Mouse (Mus musculus): ENCODE measurements around the gene Abhd16a. TPM values are rescaled to one million over a fixed set of nuclear protein-coding genes. Genes with fewer than 3 reads are reported as not detected.

The Abhd16a gene
- total and polyA plus RNA-seq, 3 experiments, result 53.2 to 98.2 (median 62.5) TPM

GRCm38 (mm10) chr17:35152121-35152520, 63.1 kb downstream of the Abhd16a start:
- Histone ChIP-seq H3K27me3 (ENCODE audit: control insufficient read depth, insufficient read depth, low read length) (no peaks in the 10 kb centered on the region), H3K79me2 (replicated peaks; ENCODE audit: control insufficient read depth, insufficient read depth, low read length) (no peaks in the 10 kb centered on the region), H3K27ac (no peak overlapping the region), H3K9ac (ENCODE audit: low read depth, low read length) (no peak overlapping the region), H3K36me3 (ENCODE audit: control insufficient read depth, insufficient read depth, low read length) (0 out of 2 replicates have a peak, but pooled peaks cover 2% of the 10 kb centered on the region), H3K4me1 (ENCODE audit: control insufficient read depth, insufficient read depth, low read length) (no peaks in the 10 kb centered on the region), H3K4me3 (no peak overlapping the region)
- TF ChIP-seq POLR2A (IDR thresholded peaks at IDR 0.05; ENCODE audit: insufficient read depth, low read depth, low read length) (no peak), CTCF (IDR thresholded peaks at IDR 0.05) (no peak), EP300 (IDR thresholded peaks at IDR 0.05; ENCODE audit: insufficient read depth, low read depth, low read length) (no peak)
- 86% methylated on average over 4 of the region's 4 CpGs for WGBS
- DNase-seq, result no peak
- intact Hi-C loops (cut with DNase I), result loop anchor here (1.0 kb wide), 1 partner anchor 11 kb away; no protein-coding TSS in a partner anchor

Other genes starting within 250 kb of the Abhd16a start
Only the 30 nearest of the 44 such genes appear.
- 10 to 100 TPM in 1 of 2 experiments, 1 to 10 TPM in 1; 2.9 to 11.2 TPM for gene Hspa1b, start 130.0 kb upstream of the Abhd16a start, total RNA-seq (2021)
- gene Hspa1b, start 130.0 kb upstream of the Abhd16a start, polyA plus RNA-seq (2012; rRNA removed), result 2.0 and 6.3 TPM in 2 replicates
- not detected for gene Gm20481, start 119.4 kb upstream of the Abhd16a start, total RNA-seq (2021)
- not detected in 2 replicates for gene Gm20481, start 119.4 kb upstream of the Abhd16a start, polyA plus RNA-seq (2012; rRNA removed)
- 1 to 10 TPM; 3.3 to 9.8 TPM for gene Hspa1a, start 117.1 kb upstream of the Abhd16a start, total RNA-seq (2021)
- 3.0 and 5.9 TPM in 2 replicates for gene Hspa1a, start 117.1 kb upstream of the Abhd16a start, polyA plus RNA-seq (2012; rRNA removed)
- gene Hspa1l, start 116.6 kb upstream of the Abhd16a start, total RNA-seq (2021), result 10 to 100 TPM in 1 of 2 experiments, 1 to 10 TPM in 1; 8.3 to 10.9 TPM
- gene Hspa1l, start 116.6 kb upstream of the Abhd16a start, polyA plus RNA-seq (2012; rRNA removed), result 3.6 and 6.6 TPM in 2 replicates
- 10 to 100 TPM; 17.3 to 21.3 TPM for gene Lsm2, start 107.4 kb upstream of the Abhd16a start, total RNA-seq (2021)
- gene Lsm2, start 107.4 kb upstream of the Abhd16a start, polyA plus RNA-seq (2012; rRNA removed), result 50.7 and 58.0 TPM in 2 replicates
- 10 to 100 TPM; 27.0 to 28.5 TPM for gene Vars, start 88.3 kb upstream of the Abhd16a start, total RNA-seq (2021)
- 32.7 and 39.2 TPM in 2 replicates for gene Vars, start 88.3 kb upstream of the Abhd16a start, polyA plus RNA-seq (2012; rRNA removed)
- gene Vwa7, start 72.7 kb upstream of the Abhd16a start, total RNA-seq (2021), result 10 to 100 TPM; 10.0 to 10.9 TPM
- gene Vwa7, start 72.7 kb upstream of the Abhd16a start, polyA plus RNA-seq (2012; rRNA removed), result 7.5 and 10.2 TPM in 2 replicates
- gene Sapcd1, start 61.2 kb upstream of the Abhd16a start, total RNA-seq (2021), result not detected
- gene Sapcd1, start 61.2 kb upstream of the Abhd16a start, polyA plus RNA-seq (2012; rRNA removed), result 0.20 and 0.67 TPM in 2 replicates
- gene Msh5, start 42.5 kb upstream of the Abhd16a start, total RNA-seq (2021), result under 1 TPM; 0.23 to 0.29 TPM
- gene Msh5, start 42.5 kb upstream of the Abhd16a start, polyA plus RNA-seq (2012; rRNA removed), result 1.00 and 1.2 TPM in 2 replicates
- 10 to 100 TPM; 32.5 to 33.1 TPM for gene Clic1, start 39.3 kb upstream of the Abhd16a start, total RNA-seq (2021)
- 44.4 and 51.6 TPM in 2 replicates for gene Clic1, start 39.3 kb upstream of the Abhd16a start, polyA plus RNA-seq (2012; rRNA removed)
- 10 to 100 TPM; 20.0 to 20.5 TPM for gene Ddah2, start 30.2 kb upstream of the Abhd16a start, total RNA-seq (2021)
- 31.4 and 40.8 TPM in 2 replicates for gene Ddah2, start 30.2 kb upstream of the Abhd16a start, polyA plus RNA-seq (2012; rRNA removed)
- under 1 TPM; 0.34 to 0.55 TPM for gene Ly6g6c, start 23.9 kb upstream of the Abhd16a start, total RNA-seq (2021)
- gene Ly6g6c, start 23.9 kb upstream of the Abhd16a start, polyA plus RNA-seq (2012; rRNA removed), result 0.23 and 0.64 TPM in 2 replicates
- gene Mpig6b, start 23.1 kb upstream of the Abhd16a start, total RNA-seq (2021), result 1 to 10 TPM in 1 of 2 experiments, under 1 TPM in 1; 0.31 to 2.4 TPM
- 0.32 and 1.4 TPM in 2 replicates for gene Mpig6b, start 23.1 kb upstream of the Abhd16a start, polyA plus RNA-seq (2012; rRNA removed)
- not detected for gene Ly6g6e, start 12.4 kb upstream of the Abhd16a start, total RNA-seq (2021)
- 0.41 TPM in 1 of 2 replicates, not detected in the other for gene Ly6g6e, start 12.4 kb upstream of the Abhd16a start, polyA plus RNA-seq (2012; rRNA removed)
- under 1 TPM in 1 of 2 experiments, not detected in 1; 0.61 TPM for gene Ly6g6d, start 11.2 kb upstream of the Abhd16a start, total RNA-seq (2021)
- gene Ly6g6d, start 11.2 kb upstream of the Abhd16a start, polyA plus RNA-seq (2012; rRNA removed), result 1.3 and 1.6 TPM in 2 replicates
- not detected for gene Ly6g6f, start 3.7 kb upstream of the Abhd16a start, total RNA-seq (2021)
- gene Ly6g6f, start 3.7 kb upstream of the Abhd16a start, polyA plus RNA-seq (2012; rRNA removed), result 0.27 TPM in 1 of 2 replicates, not detected in the other
- gene Ly6g5c, start 19.0 kb downstream of the Abhd16a start, total RNA-seq (2021), result not detected
- gene Ly6g5c, start 19.0 kb downstream of the Abhd16a start, polyA plus RNA-seq (2012; rRNA removed), result not detected in 2 replicates
- under 1 TPM in 1 of 2 experiments, not detected in 1; 0.36 TPM for gene Ly6g5b, start 26.2 kb downstream of the Abhd16a start, total RNA-seq (2021)
- 0.23 and 0.35 TPM in 2 replicates for gene Ly6g5b, start 26.2 kb downstream of the Abhd16a start, polyA plus RNA-seq (2012; rRNA removed)
- 1 to 10 TPM; 6.8 to 8.5 TPM for gene Gpank1, start 32.2 kb downstream of the Abhd16a start, total RNA-seq (2021)
- gene Gpank1, start 32.2 kb downstream of the Abhd16a start, polyA plus RNA-seq (2012; rRNA removed), result 9.5 TPM in 2 replicates
- gene Csnk2b, start 32.8 kb downstream of the Abhd16a start, total RNA-seq (2021), result 100 to 1,000 TPM; 149 to 170 TPM
- gene Csnk2b, start 32.8 kb downstream of the Abhd16a start, polyA plus RNA-seq (2012; rRNA removed), result 297 and 301 TPM in 2 replicates
- gene D17H6S53E, start 37.1 kb downstream of the Abhd16a start, total RNA-seq (2021), result 10 to 100 TPM; 30.2 to 31.3 TPM
- gene D17H6S53E, start 37.1 kb downstream of the Abhd16a start, polyA plus RNA-seq (2012; rRNA removed), result 7.7 and 11.8 TPM in 2 replicates
- not detected for gene Apom, start 42.8 kb downstream of the Abhd16a start, total RNA-seq (2021)
- not detected in 2 replicates for gene Apom, start 42.8 kb downstream of the Abhd16a start, polyA plus RNA-seq (2012; rRNA removed)
- gene Bag6, start 45.9 kb downstream of the Abhd16a start, total RNA-seq (2021), result 100 to 1,000 TPM; 216 to 252 TPM
- 140 and 150 TPM in 2 replicates for gene Bag6, start 45.9 kb downstream of the Abhd16a start, polyA plus RNA-seq (2012; rRNA removed)
- 100 to 1,000 TPM; 132 to 139 TPM for gene Prrc2a, start 75.6 kb downstream of the Abhd16a start, total RNA-seq (2021)
- 183 and 197 TPM in 2 replicates for gene Prrc2a, start 75.6 kb downstream of the Abhd16a start, polyA plus RNA-seq (2012; rRNA removed)
- 1 to 10 TPM; 2.9 to 3.9 TPM for gene Aif1, start 86.8 kb downstream of the Abhd16a start, total RNA-seq (2021)
- gene Aif1, start 86.8 kb downstream of the Abhd16a start, polyA plus RNA-seq (2012; rRNA removed), result 1.5 and 2.0 TPM in 2 replicates
- 1 to 10 TPM; 4.1 to 4.5 TPM for gene Lst1, start 99.2 kb downstream of the Abhd16a start, total RNA-seq (2021)
- gene Lst1, start 99.2 kb downstream of the Abhd16a start, polyA plus RNA-seq (2012; rRNA removed), result 7.2 and 11.3 TPM in 2 replicates
- gene Ltb, start 105.2 kb downstream of the Abhd16a start, total RNA-seq (2021), result 1 to 10 TPM; 1.3 TPM
- gene Ltb, start 105.2 kb downstream of the Abhd16a start, polyA plus RNA-seq (2012; rRNA removed), result 2.0 and 5.2 TPM in 2 replicates
- gene Tnf, start 112.7 kb downstream of the Abhd16a start, total RNA-seq (2021), result under 1 TPM in 1 of 2 experiments, not detected in 1; 0.34 TPM
- 0.38 and 0.80 TPM in 2 replicates for gene Tnf, start 112.7 kb downstream of the Abhd16a start, polyA plus RNA-seq (2012; rRNA removed)
- gene Lta, start 116.1 kb downstream of the Abhd16a start, total RNA-seq (2021), result under 1 TPM in 1 of 2 experiments, not detected in 1; 0.23 TPM
- gene Lta, start 116.1 kb downstream of the Abhd16a start, polyA plus RNA-seq (2012; rRNA removed), result 0.12 TPM in 1 of 2 replicates, not detected in the other
- gene Gm16181, start 131.6 kb downstream of the Abhd16a start, total RNA-seq (2021), result not detected
- 2.1 and 3.2 TPM in 2 replicates for gene Gm16181, start 131.6 kb downstream of the Abhd16a start, polyA plus RNA-seq (2012; rRNA removed)